Comparison of ENCODE assay signal across 22 mouse cellular contexts in genomic region chr8:95881576-95881975, GRCm38 (mm10). TPM values are rescaled to one million over a fixed set of nuclear protein-coding genes. Genes with fewer than 3 reads are reported as not detected.
DNase-seq lines count a peak whose midpoint lies in the region.
"Had no signal": no experiment of that assay in that cellular context is flagged by ENCODE, and none has a peak within 500 bp of the region (broad histone marks: within the 10 kb centered on the region; RNA-seq: fewer than 3 reads in every experiment).

No protein-coding gene starts in this region.

- peak; percentile 61 for DNase-seq in heart, embryonic 10.5 days (ENCODE audit: low spot score)
- DNase-seq in heart, postnatal 10 days, result no peak
- peak; percentile 27 for DNase-seq in layer of hippocampus, adult 9-11 months
- no peak for DNase-seq in layer of hippocampus, adult 9-10 months (ENCODE audit: low spot score)
- peak; percentile 40 for DNase-seq in retina, adult 2 months (ENCODE audit: low read depth, low spot score)
- no peak for DNase-seq in retina, postnatal 1 day
- DNase-seq in kidney, postnatal 25 days, result peak; percentile 15 to 50
- no peak for DNase-seq in testis, postnatal 10 days (ENCODE audit: low spot score)
- DNase-seq: adrenal gland, postnatal 36 days; cerebellum, adult 2 months; cerebellum, postnatal 36 days; gastrocnemius, postnatal 10 days; heart, adult 2 months; lung, adult 18-20 months; thymus, postnatal 14 days had no signal

- peaks cover 13% of the 10 kb centered on the region for H3K36me3 ChIP-seq in heart, embryonic 10.5 days

- intact Hi-C loops in heart, postnatal 10 days (cut with DNase I), result no loop called here

- no peaks in the 10 kb centered on the region for H3K27me3 ChIP-seq in heart, embryonic 10.5 days (ENCODE audit: insufficient read depth, poor library complexity, severe bottlenecking)
- H3K27me3 ChIP-seq: embryonic facial prominence, embryonic 15.5 days; heart, embryonic 15.5 days; hindbrain, embryonic 12.5 days; limb, embryonic 12.5 days; midbrain, embryonic 15.5 days; neural tube, embryonic 15.5 days had no signal

- H3K9me3 ChIP-seq in heart, embryonic 10.5 days, result no peaks in the 10 kb centered on the region
- H3K9me3 ChIP-seq: embryonic facial prominence, embryonic 15.5 days; forebrain, embryonic 10.5 days; heart, embryonic 15.5 days; hindbrain, embryonic 12.5 days; limb, embryonic 12.5 days; midbrain, embryonic 15.5 days; neural tube, embryonic 15.5 days had no signal

- no peak overlapping the region for H3K27ac ChIP-seq in heart, embryonic 10.5 days
- H3K27ac ChIP-seq: embryonic facial prominence, embryonic 15.5 days; forebrain, embryonic 10.5 days; heart, adult 2 months; heart, embryonic 15.5 days; hindbrain, embryonic 12.5 days; limb, embryonic 12.5 days; midbrain, embryonic 15.5 days; neural tube, embryonic 15.5 days had no signal

- H3K4me3 ChIP-seq in heart, embryonic 10.5 days, result no peak overlapping the region
- H3K4me3 ChIP-seq: embryonic facial prominence, embryonic 15.5 days; forebrain, embryonic 10.5 days; heart, adult 2 months; heart, embryonic 15.5 days; hindbrain, embryonic 12.5 days; limb, embryonic 12.5 days; midbrain, embryonic 15.5 days; neural tube, embryonic 15.5 days had no signal

- 72% methylated on average over 3 of the region's 3 CpGs for WGBS in heart, embryonic 10.5 days

- H3K4me1 ChIP-seq in heart, embryonic 10.5 days, result peaks cover 32% of the 10 kb centered on the region

RNA-seq across cellular contexts. Expression of gene Got2, which starts 6.8 kb away (rescaled TPM):
- polyA plus RNA-seq in heart, embryonic 10.5 days (2016; fragmentation: Nextera tagmentation; extraction: Ambion mirVana), result 244 and 290 TPM in 2 replicates
- total RNA-seq in heart, postnatal 10 days (2021), result 100 to 1,000 TPM; 638 to 661 TPM

RNA-seq across cellular contexts. Expression of gene Slc38a7, which starts 28.2 kb away (rescaled TPM):
- polyA plus RNA-seq in heart, embryonic 10.5 days (2016; fragmentation: Nextera tagmentation; extraction: Ambion mirVana), result 13.5 and 14.3 TPM in 2 replicates
- total RNA-seq in heart, postnatal 10 days (2021), result 10 to 100 TPM in 1 of 2 experiments, 1 to 10 TPM in 1; 9.9 to 11.5 TPM

RNA-seq across cellular contexts. Expression of gene Sap18b, which starts 56.4 kb away (rescaled TPM):
- 321 and 398 TPM in 2 replicates for polyA plus RNA-seq in heart, embryonic 10.5 days (2016; fragmentation: Nextera tagmentation; extraction: Ambion mirVana)
- total RNA-seq in heart, postnatal 10 days (2021), result 100 to 1,000 TPM in 1 of 2 experiments, 10 to 100 TPM in 1; 97.5 to 101 TPM

Comparison
In these comparisons a context has a peak if more than half of its experiments do, and no peak if none do; other contexts are left out.
1. DNase-seq: peak in heart, embryonic 10.5 days (single experiment), layer of hippocampus, adult 9-11 months (single experiment), retina, adult 2 months (single experiment) and kidney, postnatal 25 days (2 of 2); none in heart, postnatal 10 days (0 of 2), layer of hippocampus, adult 9-10 months (single experiment), retina, postnatal 1 day (single experiment) and testis, postnatal 10 days (single experiment).